Mouse (Mus musculus): ENCODE data around the gene Fam219a.

- TF ChIP-seq CTCF (conservative IDR thresholded peaks at IDR 0.05; ENCODE audit: low read length) (no peak), NANOG (IDR thresholded peaks at IDR 0.05; ENCODE audit: borderline replicate concordance, low read length) (no peak), POU5F1 (IDR thresholded peaks at IDR 0.05; ENCODE audit: borderline replicate concordance, low read length) (no peak)
Measured at GRCm38 (mm10) chr4:41566123-41566522, 3.2 kb downstream of the Fam219a start.

Measured in E14TG2a.4 (cell line).